9 mouse cellular contexts compared by ENCODE assay signal in the genomic region with DNA sequence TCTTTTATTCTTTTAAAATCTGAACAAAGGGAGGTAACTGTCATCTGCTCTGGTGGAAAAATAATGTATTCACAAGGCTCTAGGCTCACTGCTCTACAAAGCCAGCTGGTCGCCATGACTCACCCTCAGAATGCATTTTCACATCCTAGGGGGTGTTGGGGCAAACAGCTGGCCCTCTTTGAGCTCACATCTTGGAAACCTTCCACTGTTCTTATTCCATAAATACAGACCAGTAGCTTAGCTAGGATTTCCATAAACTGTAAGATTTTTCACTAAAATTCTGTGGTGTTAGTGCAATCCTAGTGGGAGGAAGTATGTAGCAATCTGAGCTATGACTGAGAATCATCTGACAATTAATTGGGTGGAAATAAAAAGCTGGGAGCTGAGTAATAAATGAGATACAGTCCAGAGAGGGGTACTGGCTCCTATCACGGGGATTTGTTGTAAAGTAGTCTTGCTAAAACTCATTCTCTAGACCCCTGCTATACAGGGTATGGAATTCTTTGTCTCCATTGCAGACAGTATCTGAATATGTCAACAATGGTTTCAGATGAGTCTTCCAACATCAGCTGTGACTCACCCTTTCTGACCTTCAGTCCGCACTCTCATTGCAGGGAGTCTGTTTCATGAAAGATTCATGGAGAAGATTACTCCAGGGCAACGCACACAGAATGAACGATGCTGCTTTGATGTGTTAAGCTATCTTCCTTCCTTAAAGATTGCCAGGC.
DNase-seq lines count a peak whose midpoint lies in the region; ATAC-seq lines count a peak whose summit lies in the region.
"Had no signal": no experiment of that assay in that cellular context is flagged by ENCODE, and none has a peak within 500 bp of the region (broad histone marks: within the 10 kb centered on the region; RNA-seq: fewer than 3 reads in every experiment).

No protein-coding gene starts in this region.

- H3K4me2 ChIP-seq in forebrain, embryonic 16.5 days (ENCODE audit: low read length): no peak overlapping the region
- H3K4me2 ChIP-seq: heart, embryonic 15.5 days had no signal

- H3K27me3 ChIP-seq in forebrain, embryonic 16.5 days (replicated peaks; ENCODE audit: control insufficient read depth, insufficient read depth, low read length): no peaks in the 10 kb centered on the region
- H3K27me3 ChIP-seq: heart, embryonic 15.5 days had no signal

- no peak overlapping the region for H3K27ac ChIP-seq in forebrain, embryonic 16.5 days (ENCODE audit: low read length)
- H3K27ac ChIP-seq: heart, embryonic 15.5 days had no signal

- H3K4me3 ChIP-seq in forebrain, embryonic 16.5 days (replicated peaks; ENCODE audit: low read length): no peak overlapping the region
- H3K4me3 ChIP-seq: heart, embryonic 15.5 days had no signal

- H3K9ac ChIP-seq in forebrain, embryonic 16.5 days (replicated peaks; ENCODE audit: low read depth, low read length): no peak overlapping the region
- H3K9ac ChIP-seq: heart, embryonic 15.5 days had no signal

- H3K4me1 ChIP-seq in forebrain, embryonic 16.5 days (replicated peaks; ENCODE audit: control insufficient read depth, insufficient read depth, low read length): 0 out of 2 replicates have a peak, but pooled peaks cover 2% of the 10 kb centered on the region

- peak; percentile 66 for ATAC-seq in forebrain, embryonic 16.5 days
- ATAC-seq in erythroid progenitor cell, adult 5-6 weeks (replicated peaks; ENCODE audit: low FRiP score, poor library complexity, severe bottlenecking): no peak

- peak; percentile 64 for DNase-seq in right cerebral cortex, adult 2 months (ENCODE audit: low spot score in 2 of 2)
- DNase-seq in right cerebral cortex, postnatal 14 days: no peak
- DNase-seq in left cerebral cortex, postnatal 36 days (ENCODE audit: low spot score in 2 of 2): peak; percentile 49 to 54
- peak; percentile 85 for DNase-seq in telencephalon, adult 2 months (ENCODE audit: low read depth, low spot score)
- DNase-seq in spleen, adult 12 weeks (ENCODE audit: low spot score): no peak
- DNase-seq in cerebellum, adult 9-10 months: no peak

- 50% methylated on average over 5 of the region's 5 CpGs for WGBS in forebrain, embryonic 16.5 days

- intact Hi-C loops in left cerebral cortex, postnatal 36 days (cut with DNase I): no loop called here

- H3K9me3 ChIP-seq in forebrain, embryonic 16.5 days (ENCODE audit: control insufficient read depth, low read length): no peaks in the 10 kb centered on the region
- H3K9me3 ChIP-seq: heart, embryonic 15.5 days had no signal

- no peaks in the 10 kb centered on the region for H3K36me3 ChIP-seq in forebrain, embryonic 16.5 days (ENCODE audit: control insufficient read depth, insufficient read depth)
- H3K36me3 ChIP-seq: heart, embryonic 15.5 days had no signal

Comparison
In these comparisons a context has a peak if more than half of its experiments do, and no peak if none do; other contexts are left out.
1. DNase-seq: peak in right cerebral cortex, adult 2 months (2 of 2), left cerebral cortex, postnatal 36 days (2 of 2) and telencephalon, adult 2 months (single experiment); none in right cerebral cortex, postnatal 14 days (single experiment), spleen, adult 12 weeks (single experiment) and cerebellum, adult 9-10 months (single experiment).